Mouse (Mus musculus): ENCODE results near the gene Bhlha9.

Gene Bhlha9

DNA sequence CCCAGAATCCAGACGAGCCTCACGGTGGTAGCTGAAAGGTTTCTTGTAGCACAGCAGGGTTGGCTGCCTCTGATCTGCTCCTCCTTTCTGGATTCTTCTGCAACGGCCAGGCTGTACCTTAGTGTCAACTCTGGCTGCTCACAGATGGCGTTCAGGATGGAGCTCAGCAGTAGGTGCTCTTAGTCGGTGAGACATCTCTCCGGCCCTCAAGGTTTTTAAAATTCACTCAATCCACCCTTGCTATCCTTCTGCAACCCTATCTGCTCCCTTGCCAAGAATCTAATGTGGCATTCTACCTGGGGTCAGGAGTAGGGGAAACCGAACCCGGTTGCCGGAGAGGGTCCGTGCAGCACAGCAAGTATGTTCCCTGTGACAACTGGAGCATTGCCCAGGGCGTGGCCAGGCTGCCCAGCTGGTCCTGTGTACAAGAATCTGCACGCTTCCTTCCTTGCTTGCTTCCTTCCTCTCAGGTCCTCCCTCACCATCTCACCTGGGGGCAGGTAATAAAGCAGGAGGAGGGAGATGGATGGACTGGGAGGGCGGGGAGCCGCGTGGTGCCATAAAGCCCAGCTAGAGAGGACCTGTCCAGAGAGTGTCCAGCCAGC is at the start of gene Bhlha9:
TSS of gene Bhlha9 (plus strand) at position 600 of the 605 bp plus-strand sequence.
- CTCF ChIA-PET, result no interaction called here
- POLR2A ChIA-PET, result interaction anchor here in 1 of 4 experiments (0.7 kb wide), 1 partner anchor 487 kb away, joined by 3 read pairs; no protein-coding TSS in a partner anchor

DNA sequence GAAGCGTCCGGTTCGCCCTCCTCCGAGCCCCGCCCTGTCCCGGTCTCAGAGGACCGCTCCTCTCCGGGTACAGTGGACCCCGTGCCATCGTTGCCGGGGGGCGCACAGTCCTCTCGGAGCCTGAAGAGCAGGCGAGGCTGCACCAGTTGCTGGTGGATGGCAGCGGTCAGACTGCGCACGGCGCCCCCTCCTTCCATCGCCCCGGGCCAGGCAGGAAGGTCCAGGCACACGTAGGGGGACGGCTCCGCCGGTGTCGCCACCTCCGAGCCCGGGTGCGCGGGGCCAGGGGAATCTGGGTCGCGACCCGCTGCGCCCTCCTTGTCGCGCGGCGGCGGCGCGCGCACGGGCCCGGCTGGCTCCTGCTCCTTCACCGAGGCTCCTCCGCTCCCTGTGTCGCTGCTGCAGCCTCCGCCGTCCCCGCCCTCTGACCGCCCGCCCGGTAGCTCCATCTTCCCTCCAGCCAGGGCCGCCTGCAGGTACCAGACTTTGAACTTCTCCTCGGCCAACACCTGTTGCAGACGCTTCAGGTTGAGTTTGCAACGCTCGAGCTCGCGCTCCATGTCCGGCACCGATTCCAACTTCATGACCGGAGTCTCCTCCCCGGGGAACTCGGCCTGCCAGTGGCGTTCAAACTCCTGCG is 49.6 kb upstream of the Bhlha9 start:
- CTCF ChIA-PET, result interaction anchor here (0.6 to 3.3 kb wide), 23 partner anchors 8 to 336 kb away, joined by 3 to 24 read pairs (median 5); no protein-coding TSS in a partner anchor
- POLR2A ChIA-PET, result interaction anchor here in 3 of 4 experiments (0.5 to 5.0 kb wide), 39 partner anchors 8 to 1166 kb away, joined by 3 to 69 read pairs (median 5); partner anchors contain the start of genes Slc6a4 (in 1 of the 3) and Timm22 (in 1 of the 3)

DNA sequence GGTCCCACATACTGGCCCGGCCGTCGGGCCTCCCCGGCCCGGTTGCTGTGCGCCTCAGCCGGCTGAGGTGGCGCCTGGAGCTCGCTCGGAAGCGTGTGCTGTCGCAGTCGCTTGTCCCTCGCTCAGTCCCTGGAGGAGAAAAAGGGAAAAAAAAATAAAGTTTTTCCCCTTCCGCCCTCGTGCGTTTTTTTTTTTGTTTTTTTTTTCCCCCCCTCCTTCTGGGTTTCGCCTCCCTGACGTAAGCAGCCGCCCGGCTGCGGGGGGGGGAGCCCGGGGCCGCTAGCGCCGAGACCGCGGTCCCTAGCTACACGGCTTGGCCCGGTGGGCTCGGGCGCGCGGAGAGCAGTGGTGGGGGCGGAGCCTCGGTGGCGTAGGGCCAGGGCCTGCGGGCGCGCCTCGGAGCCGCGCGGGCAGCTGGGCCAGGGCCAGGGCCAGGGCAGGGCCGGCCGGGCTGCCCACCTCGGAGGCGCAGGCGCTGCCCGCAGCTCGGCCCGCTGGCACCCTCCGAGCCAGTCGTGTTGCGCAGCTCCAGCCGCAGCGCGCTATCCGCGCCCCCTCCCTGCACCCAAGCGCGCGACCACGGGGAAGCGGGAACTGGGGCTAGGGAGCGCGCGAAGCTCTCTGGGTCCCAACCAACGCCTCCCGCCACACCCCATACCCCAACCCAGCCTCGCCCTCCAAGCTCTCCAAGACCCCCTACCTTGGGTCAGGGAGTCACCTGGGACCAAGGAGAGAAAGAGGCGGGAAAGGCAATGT is 48.9 kb upstream of the Bhlha9 start:
- CTCF ChIA-PET, result interaction anchor here (0.5 to 3.3 kb wide), 27 partner anchors 9 to 364 kb away, joined by 3 to 24 read pairs (median 4); no protein-coding TSS in a partner anchor
- POLR2A ChIA-PET, result interaction anchor here (0.5 to 5.0 kb wide), 47 partner anchors 9 to 1482 kb away, joined by 3 to 69 read pairs (median 4); partner anchors contain the start of genes Gosr1 (in 1 of the 4), Slc6a4 (in 1 of the 4), Timm22 (in 1 of the 4) and Ywhae (in 1 of the 4)

DNA sequence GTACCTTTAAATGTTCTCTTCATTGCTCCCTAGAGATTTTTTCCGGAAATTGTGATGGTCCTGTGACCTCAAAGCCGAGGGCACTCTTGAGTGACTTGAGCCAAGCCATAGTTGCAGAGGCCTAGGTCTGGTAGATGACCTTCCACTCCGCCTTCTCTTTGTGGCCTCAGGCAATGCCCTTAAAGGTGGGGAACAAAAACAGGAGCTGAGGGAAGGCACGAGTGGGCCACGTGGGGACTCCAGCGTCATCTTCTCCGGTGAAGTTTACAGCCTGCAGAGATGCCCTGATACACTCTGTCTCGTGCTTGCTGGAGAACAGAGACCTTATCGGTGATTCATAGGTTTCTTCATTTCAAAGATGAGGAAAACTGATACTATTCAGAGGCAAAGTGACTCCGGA is 48.2 kb upstream of the Bhlha9 start:
- POLR2A ChIA-PET, result interaction anchor here (0.5 to 5.0 kb wide), 38 partner anchors 8 to 374 kb away, joined by 3 to 69 read pairs (median 6); partner anchors contain the start of genes Gosr1 (in 1 of the 4) and Slc6a4 (in 1 of the 4)
- CTCF ChIA-PET, result interaction anchor here (0.6 to 3.3 kb wide), 20 partner anchors 10 to 363 kb away, joined by 3 to 24 read pairs (median 4); no protein-coding TSS in a partner anchor

DNA sequence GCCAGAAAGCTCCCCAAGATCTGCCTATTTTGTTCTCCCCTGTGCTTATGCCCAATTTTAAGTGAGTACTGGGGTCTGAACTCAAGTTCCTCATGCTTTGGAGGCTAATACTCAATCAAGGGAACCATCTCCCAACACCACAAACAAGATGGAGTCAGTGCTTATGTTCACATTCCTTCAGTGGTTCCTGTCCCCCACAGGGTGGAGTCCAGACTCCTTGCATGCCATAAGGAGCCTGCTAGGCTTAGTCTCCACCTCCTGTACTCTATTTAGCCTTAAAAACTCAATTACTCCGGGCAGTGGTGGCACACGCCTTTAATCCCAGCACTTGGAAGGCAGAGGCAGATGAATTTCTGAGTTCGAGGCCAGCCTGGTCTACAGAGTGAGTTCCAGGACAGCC is 47.4 kb upstream of the Bhlha9 start:
- CTCF ChIA-PET, result interaction anchor here in 3 of 4 experiments (0.6 to 3.3 kb wide), 6 partner anchors 21 to 168 kb away, joined by 3 to 24 read pairs (median 8); no protein-coding TSS in a partner anchor
- POLR2A ChIA-PET, result interaction anchor here in 3 of 4 experiments (0.6 to 5.0 kb wide), 22 partner anchors 8 to 183 kb away, joined by 3 to 69 read pairs (median 4); partner anchors contain the start of gene Gosr1 (in 1 of the 3)

DNA sequence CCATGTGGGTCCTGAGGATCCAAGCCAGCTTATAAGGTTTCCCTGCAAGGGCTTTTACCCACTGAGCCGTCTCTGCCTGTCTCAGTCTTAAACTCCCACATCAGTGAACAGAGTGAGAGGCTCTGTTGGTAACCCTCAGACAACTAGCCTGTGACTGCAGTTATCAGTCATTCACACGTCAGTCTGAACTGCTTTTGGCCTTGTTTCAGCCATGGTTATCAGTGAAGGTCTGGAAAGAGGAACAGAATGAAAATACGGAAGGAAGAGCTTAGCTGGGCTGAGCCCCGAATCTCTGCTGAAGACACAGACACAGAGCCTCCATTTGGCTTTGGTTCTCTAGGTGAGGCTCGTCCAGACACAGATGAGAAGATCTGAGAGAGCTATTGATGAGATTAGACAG is 43.7 kb upstream of the Bhlha9 start:
- ChIA-PET POLR2A (no interaction called here), CTCF (interaction anchor here in 3 of 4 experiments (0.5 to 1.6 kb wide), 4 partner anchors 17 to 638 kb away, joined by 3 to 5 read pairs (median 4); no protein-coding TSS in a partner anchor)

DNA sequence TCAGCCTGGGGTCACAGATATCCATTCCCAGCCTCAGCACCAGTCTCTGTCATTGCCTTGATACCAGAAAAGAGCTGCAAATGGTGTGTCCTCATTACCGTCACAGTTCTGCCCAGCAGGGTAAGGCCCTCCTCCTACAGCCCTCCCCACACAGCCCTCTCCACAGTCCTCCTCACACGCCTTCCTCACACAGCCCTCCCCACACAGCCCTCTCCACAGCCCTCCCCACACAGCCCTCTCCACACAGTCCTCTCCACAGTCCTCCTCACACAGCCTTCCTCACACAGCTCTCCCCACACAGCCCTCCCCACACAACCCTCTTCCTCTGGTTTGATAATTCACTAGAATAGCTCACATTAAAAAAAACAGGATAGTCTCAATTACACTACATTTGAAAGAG is 42.2 kb upstream of the Bhlha9 start:
- ChIA-PET CTCF (interaction anchor here in 2 of 4 experiments (0.6 to 3.4 kb wide), 3 partner anchors 16 to 213 kb away, joined by 3 to 10 read pairs (median 10); no protein-coding TSS in a partner anchor), POLR2A (interaction anchor here in 1 of 4 experiments (0.6 kb wide), 1 partner anchor 117 kb away, joined by 4 read pairs; no protein-coding TSS in a partner anchor)

DNA sequence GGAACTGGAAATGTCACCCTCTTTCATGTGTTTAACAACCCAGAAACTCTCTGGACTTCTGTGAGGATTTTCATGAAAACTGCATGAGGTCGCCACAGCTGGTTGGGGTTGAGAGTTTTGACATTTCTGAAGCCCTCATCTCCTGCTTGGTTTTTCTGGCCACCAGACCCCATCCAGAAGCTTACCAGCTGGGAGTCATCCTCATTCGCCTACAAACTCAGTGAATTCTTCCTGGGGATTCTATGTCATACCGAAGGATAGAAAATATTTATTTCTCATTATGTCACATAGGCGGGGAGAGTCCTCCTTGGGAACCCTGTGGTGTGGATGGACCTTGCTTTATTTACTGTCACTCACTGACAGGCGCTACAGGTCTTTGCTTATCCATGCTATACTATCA is 41.8 kb upstream of the Bhlha9 start:
- ChIA-PET CTCF (interaction anchor here in 2 of 4 experiments (0.6 to 3.4 kb wide), 3 partner anchors 15 to 214 kb away, joined by 3 to 10 read pairs (median 10); no protein-coding TSS in a partner anchor), POLR2A (no interaction called here)

DNA sequence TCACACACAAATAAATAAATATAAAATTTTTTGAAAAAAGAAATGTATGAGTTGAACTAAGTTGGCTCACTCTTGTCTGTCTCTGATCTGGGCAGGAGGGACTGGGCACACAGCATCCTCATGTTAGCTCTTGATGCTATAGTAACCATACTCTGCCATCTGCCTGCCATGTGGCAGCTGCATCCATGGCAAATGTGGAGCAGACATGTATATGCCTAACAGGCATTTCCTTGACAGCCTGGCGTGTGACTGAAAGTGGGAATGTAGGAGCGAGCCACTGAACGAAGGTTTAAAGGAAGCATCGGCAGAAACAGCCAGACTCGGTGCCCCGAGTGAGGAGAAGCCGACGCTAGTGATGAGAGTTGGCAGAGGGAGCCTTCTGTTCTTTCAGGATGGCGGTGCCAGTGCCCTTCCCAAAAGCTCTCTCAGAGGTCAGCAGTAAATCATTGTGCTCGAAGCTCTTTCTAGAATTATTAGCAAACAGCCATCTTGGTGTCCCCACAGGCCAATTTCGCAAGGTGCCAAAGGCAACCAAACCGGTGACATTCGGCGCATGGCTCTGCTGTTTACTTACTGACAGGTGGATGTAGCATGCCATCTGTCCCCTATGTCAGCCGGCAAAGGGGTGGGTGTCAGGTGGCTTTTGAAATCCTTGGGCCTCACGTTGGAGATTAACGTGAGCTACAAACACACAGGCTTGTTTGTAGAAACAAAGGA is 32.8 kb upstream of the Bhlha9 start:
- CTCF ChIA-PET, result interaction anchor here in 1 of 4 experiments (1.0 to 1.3 kb wide), 2 partner anchors 102 to 132 kb away, joined by 3 read pairs; no protein-coding TSS in a partner anchor

DNA sequence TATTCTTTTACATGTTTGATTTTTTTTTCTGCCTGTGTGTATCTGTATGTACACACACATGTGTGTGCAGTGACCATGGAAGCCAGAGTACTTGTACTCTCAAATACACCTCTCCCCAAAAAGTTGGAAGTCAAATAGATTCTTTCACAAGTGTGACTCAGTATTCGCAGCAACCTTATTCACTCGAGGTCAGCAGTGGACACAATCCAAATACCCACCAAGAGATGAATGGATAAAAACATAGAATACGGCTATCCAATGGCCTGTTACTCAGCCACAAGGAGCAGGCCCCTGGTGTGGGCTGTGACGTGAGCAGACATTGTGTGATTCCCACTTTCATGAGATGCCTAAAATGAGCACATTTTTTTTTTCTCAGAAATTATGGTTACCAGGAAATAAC is 32.0 kb upstream of the Bhlha9 start:
- CTCF ChIA-PET, result interaction anchor here in 1 of 4 experiments (1.0 kb wide), 1 partner anchor 103 kb away, joined by 3 read pairs; no protein-coding TSS in a partner anchor
- POLR2A ChIA-PET, result interaction anchor here in 1 of 4 experiments (1.2 to 1.6 kb wide), 2 partner anchors 17 to 103 kb away, joined by 4 read pairs; no protein-coding TSS in a partner anchor

More for the DNA sequence above, 32.8 kb upstream of the Bhlha9 start:
- POLR2A ChIA-PET, result interaction anchor here in 1 of 4 experiments (1.0 to 1.6 kb wide), 3 partner anchors 15 to 102 kb away, joined by 3 to 4 read pairs (median 4); no protein-coding TSS in a partner anchor

DNA sequence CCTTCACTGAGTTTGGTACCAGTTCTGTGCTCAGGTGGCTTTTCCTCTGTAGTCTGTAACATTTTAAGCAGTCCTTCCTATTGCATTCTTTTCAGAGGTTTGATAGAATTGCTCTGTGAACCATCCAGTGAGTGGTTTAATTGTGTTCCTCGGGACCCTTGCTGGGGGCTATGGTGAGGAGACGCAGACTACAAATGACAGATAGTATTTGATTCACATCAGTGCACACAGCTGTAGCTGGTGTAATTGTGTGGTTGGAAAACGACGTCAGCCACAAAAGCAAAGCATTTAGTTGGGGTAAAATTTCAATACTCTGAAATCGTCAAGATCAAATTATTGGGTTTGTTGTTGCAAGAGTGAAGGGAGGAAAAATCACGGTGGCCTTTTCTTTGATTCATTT is 28.0 kb upstream of the Bhlha9 start:
- POLR2A ChIA-PET, result interaction anchor here in 1 of 4 experiments (0.7 kb wide), 1 partner anchor 19 kb away, joined by 3 read pairs; no protein-coding TSS in a partner anchor
- CTCF ChIA-PET, result interaction anchor here in 1 of 4 experiments (2.9 kb wide), 1 partner anchor 107 kb away, joined by 43 read pairs; no protein-coding TSS in a partner anchor

DNA sequence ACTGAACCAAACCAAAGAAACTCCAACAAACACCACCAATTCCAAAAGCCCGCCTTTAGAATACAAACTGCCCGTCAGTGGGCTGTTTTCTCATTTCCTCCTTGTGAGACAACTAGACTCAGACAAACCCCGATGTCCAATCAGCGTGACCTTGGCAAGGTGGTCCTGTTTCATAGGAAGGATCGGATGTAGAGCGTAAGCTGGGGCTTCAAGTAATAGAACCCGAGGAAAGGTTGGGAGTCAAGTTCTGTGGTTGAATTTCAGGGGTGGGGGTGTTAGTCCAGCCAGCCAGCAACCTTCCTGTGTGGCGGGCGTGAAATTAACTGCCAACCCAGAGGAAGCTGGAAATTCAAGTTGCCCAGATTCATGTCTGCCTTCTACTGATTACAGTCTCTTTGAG is 27.2 kb upstream of the Bhlha9 start:
- CTCF ChIA-PET, result interaction anchor here (0.5 to 2.9 kb wide), 56 partner anchors 8 to 238 kb away, joined by 3 to 59 read pairs (median 6); partner anchors contain the start of genes Abr (in 1 of the 4) and Timm22 (in 1 of the 4)
- POLR2A ChIA-PET, result interaction anchor here in 3 of 4 experiments (0.7 to 2.0 kb wide), 9 partner anchors 19 to 188 kb away, joined by 3 to 12 read pairs (median 4); no protein-coding TSS in a partner anchor

DNA sequence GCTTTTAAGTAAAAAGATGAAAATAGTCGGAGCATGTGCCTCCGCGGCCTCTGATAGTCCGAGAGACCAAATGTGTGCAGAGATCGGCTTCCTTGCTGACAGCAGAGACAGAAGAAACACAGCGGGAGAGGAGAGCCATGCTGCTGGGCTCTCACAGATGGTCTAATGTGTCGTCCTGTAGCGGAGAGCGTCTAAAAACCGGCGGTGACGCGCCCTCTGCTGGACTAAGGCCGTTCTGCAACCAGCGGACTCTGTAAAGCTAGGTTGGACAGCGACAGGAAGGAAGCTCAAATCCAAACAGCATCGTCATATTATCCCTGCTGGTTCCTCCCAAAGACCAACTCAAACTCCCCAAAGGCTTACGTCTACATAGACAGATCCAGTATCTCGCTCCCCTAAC is 26.3 kb upstream of the Bhlha9 start:
- ChIA-PET POLR2A (interaction anchor here (0.6 to 2.0 kb wide), 21 partner anchors 20 to 239 kb away, joined by 3 to 12 read pairs (median 4); partner anchors contain the start of gene Timm22 (in 1 of the 4)), CTCF (interaction anchor here (0.5 to 2.9 kb wide), 162 partner anchors 9 to 1318 kb away, joined by 3 to 59 read pairs (median 4); partner anchors contain the start of genes Abr (in 2 of the 4), Trarg1 (in 2 of the 4), Dbil5 (in 1 of the 4) and Gemin4 (in 1 of the 4))

DNA sequence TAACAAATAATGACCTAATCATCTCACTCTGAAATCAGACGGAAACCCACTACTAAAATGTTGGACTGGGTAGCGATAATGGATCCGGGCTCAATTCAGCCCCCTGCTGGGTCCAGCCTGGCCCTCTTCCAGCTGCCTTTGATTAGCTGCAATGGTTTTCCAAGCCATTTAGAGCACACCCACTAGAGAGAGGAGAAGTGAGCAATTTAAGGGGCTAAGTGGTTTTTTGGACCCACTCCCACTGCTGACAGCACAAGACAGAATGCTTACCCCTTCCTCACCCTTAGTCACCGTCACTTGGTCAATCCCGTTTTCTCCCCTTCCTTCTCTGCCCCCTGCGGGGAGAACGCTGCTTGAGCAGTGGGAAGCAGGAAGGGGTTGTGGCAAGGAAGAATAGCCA is 25.2 kb upstream of the Bhlha9 start:
- ChIA-PET POLR2A (interaction anchor here in 2 of 4 experiments (1.0 to 2.0 kb wide), 2 partner anchors 23 to 199 kb away, joined by 7 to 12 read pairs; no protein-coding TSS in a partner anchor), CTCF (interaction anchor here (0.7 to 2.9 kb wide), 28 partner anchors 12 to 260 kb away, joined by 3 to 59 read pairs (median 7); partner anchors contain the start of gene Abr (in 1 of the 4))

DNA sequence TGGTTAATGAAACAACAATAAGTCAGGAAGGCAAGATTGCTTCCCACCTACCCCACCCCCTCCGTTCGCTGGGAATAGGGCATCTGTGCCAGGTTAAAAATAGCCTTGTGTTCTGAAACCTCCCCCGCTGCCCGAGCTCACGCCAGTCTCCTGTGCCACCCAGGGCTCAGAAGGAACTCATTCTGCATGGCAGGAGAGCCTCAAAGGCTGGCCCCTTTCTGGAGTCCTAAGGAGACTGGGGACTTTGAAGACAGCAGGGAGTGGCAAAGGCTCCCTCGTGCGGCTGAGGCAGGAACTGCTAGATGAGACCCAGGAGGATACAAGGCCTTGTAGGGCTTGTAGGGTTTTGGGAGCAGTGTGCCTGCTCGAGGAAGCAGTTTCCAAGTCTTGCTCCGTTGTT is 24.8 kb upstream of the Bhlha9 start:
- CTCF ChIA-PET, result interaction anchor here (0.7 to 2.9 kb wide), 5 partner anchors 24 to 1090 kb away, joined by 3 to 59 read pairs (median 24); partner anchors contain the start of gene Abr (in 1 of the 4)
- POLR2A ChIA-PET, result interaction anchor here in 1 of 4 experiments (0.6 kb wide), 1 partner anchor 792 kb away, joined by 3 read pairs; no protein-coding TSS in a partner anchor

DNA sequence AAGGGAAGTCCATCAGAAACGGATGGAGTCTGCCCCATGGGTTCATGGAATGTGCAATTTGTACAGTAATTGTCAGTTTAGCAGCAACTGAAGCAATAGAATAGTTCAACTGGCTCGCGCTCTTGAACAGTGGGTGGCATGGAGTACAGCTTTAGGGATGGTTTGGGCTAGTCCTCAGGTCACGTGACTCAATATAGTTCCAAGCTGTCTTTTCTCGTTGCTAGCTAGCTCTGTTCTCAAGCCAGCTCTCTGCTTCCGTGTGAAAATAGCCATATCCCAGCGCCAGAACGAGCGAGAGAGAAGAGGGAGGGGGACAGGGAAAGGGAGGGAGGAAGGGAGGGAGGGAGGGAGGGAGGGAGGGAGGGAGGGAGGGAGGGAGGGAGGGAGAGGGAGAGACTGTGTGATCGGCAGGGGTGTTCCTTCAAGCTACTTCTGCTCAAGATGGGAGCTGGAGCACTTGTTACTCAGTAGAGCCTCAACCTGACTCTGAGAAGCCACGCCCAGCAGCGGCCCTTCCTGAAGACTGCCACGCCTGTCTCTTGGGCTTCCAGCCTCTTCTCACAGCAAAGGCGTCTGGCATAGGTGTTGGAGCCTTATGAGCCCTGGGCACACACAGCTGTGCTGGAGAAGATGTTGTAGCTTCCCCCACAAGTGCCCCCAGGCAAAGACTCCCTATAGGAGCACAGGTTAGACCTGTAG is 21.3 kb upstream of the Bhlha9 start:
- ChIA-PET CTCF (interaction anchor here (0.6 to 1.3 kb wide), 6 partner anchors 73 to 273 kb away, joined by 3 to 6 read pairs (median 4); no protein-coding TSS in a partner anchor), POLR2A (interaction anchor here in 2 of 4 experiments (0.5 to 1.4 kb wide), 3 partner anchors 97 to 635 kb away, joined by 3 to 4 read pairs (median 4); no protein-coding TSS in a partner anchor)
